Mouse (Mus musculus) kidney, embryonic 14.5 days (tissue): ENCODE measurements around the gene Negr1. TPM values are rescaled to one million over a fixed set of nuclear protein-coding genes. Genes with fewer than 3 reads are reported as not detected.

ENCODE experiments used
- ATAC-seq: fragments of 200-750 bp; cut with Nextera tagmentation; 2 replicates; pipeline ENCODE4 v1.8.0; 2017; ENCODE audit warnings: moderate number of reproducible peaks, mild to moderate bottlenecking, moderate TSS enrichment, moderate library complexity; ENCODE audit not compliant: low FRiP score, low TSS enrichment
- H3K27ac ChIP-seq: fragments of 300-500 bp; sonication (generic); 2 replicates; pipeline ENCODE4 v1.5.1; 2014; ENCODE audit warnings: low read depth, mild to moderate bottlenecking, low read length, moderate library complexity, mixed read lengths
- H3K27me3 ChIP-seq: fragments of 300-500 bp; sonication (generic); 2 replicates; pipeline ENCODE4 v1.6.1; 2014; ENCODE audit warnings: mild to moderate bottlenecking, low read length; ENCODE audit not compliant: control insufficient read depth, insufficient read depth
- H3K36me3 ChIP-seq: fragments of 300-500 bp; sonication (generic); 2 replicates; pipeline ENCODE4 v1.6.1; 2014; ENCODE audit warnings: low read length, mixed read lengths; ENCODE audit not compliant: control insufficient read depth, insufficient read depth
- H3K4me1 ChIP-seq: fragments of 300-500 bp; sonication (generic); 2 replicates; pipeline ENCODE4 v1.6.1; 2014; ENCODE audit warnings: low read length, mixed read lengths; ENCODE audit not compliant: control insufficient read depth, insufficient read depth
- H3K4me2 ChIP-seq: fragments of 300-500 bp; sonication (generic); replicated peaks from 2 replicates; pipeline ENCODE4 v1.6.1; 2014; ENCODE audit warnings: low read depth, mild to moderate bottlenecking, low read length
- H3K4me3 ChIP-seq: fragments of 300-500 bp; sonication (generic); 2 replicates; pipeline ENCODE4 v1.5.1; 2014; ENCODE audit warnings: mild to moderate bottlenecking, low read length
- H3K9ac ChIP-seq: fragments of 300-500 bp; sonication (generic); 2 replicates; pipeline ENCODE4 v1.6.1; 2014; ENCODE audit warnings: low read depth, mild to moderate bottlenecking, low read length, moderate library complexity
- H3K9me3 ChIP-seq: fragments of 300-500 bp; sonication (generic); 2 replicates; pipeline ENCODE4 v1.6.1; 2016; ENCODE audit warnings: low read length; ENCODE audit not compliant: control insufficient read depth
- WGBS: fragments of 180-500 bp; shearing (Covaris S2); extraction: QIAGEN DNeasy Blood & Tissue Kit; methylation state at CpG from one replicate; pipeline ENCODE4 v1.1.7; 2014; 5-methylcytosine and 5-hydroxymethylcytosine counted together
- polyA plus RNA-seq: library from polyadenylated mRNA; unstranded; fragments of >200 nt; fragmentation: Nextera tagmentation; extraction: Ambion mirVana; gene quantifications from 2 replicates; pipeline ENCODE4 v1.2.1, GENCODE M21; 2014

Negr1 gene
- 12.2 and 12.4 TPM in 2 replicates for polyA plus RNA-seq

DNA sequence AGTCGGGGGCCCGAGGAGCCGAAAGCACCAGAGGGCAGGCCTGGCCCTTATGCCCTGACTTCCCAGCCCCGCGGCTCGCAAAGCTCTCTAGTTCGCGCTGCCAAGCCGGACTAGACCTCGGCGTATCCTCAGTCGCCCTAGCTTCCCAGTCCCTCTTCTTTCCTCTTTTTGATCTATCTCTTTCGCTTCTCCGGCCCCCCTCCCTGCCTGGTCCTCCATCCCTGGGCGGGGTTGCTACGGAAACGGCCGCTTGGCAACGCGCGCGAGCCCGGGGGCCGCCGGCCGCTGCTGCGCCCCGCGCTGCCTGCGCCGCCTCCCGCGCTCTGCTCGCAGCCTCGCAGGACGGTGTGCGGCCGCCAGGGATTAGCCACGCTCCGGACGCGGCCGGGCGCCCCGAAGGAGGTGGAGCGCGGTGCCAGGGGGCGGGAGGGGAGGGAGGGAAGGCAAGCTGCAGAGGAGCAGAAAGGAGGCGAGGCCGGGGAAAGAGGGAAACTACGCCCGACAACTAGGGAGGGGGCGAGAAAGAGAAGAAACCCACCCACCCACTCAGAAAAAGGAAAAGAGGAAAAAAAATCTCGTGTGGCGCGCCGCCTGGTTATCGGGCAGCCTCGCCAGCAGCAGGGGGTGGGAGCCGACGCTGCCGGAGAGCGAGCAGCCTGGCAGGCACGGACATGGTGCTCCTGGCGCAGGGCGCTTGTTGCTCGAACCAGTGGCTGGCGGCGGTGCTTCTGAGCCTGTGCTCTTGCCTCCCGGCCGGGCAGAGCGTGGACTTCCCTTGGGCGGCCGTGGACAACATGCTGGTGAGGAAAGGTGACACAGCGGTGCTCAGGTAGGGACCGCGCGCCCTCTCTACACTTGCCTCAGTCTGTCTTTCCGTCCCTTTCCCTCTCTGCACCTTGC is at the start of gene Negr1:
Gene Negr1, plus strand, starts transcription at position 271 of the 900 bp plus-strand sequence.
- peak within 1 kb of the TSS; percentile 73 for H3K27ac ChIP-seq
- H3K9ac ChIP-seq = peak within 1 kb of the TSS; percentile 60
- peaks cover 20% of the 10 kb centered on the region for H3K27me3 ChIP-seq

DNA sequence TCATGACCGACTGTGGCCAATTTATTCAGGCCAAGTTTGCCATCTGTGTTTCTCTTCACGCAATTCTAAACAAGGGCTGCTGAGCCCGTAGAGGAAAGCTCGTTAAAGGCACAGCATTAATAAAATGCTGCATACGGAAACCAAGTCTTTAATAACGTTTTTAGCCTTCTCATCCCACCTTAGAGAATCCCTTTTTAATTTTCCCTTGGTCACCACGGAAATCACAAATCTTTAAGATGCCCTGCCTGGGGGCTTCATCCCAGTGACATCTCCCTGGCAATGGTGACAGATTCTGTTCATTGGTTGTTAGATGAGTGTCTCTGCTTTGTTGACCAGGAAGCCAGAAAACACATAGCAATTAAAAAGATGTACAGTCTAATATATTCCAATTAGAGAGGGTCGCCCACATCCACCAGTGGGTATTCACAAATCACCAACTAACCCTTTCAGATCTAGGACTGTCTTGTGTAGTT is 35.1 kb upstream of the Negr1 start:
- Histone ChIP-seq H3K4me2 (no peak overlapping the region), H3K9ac (no peak overlapping the region), H3K27ac (no peak overlapping the region), H3K36me3 (no peaks in the 10 kb centered on the region), H3K27me3 (no peaks in the 10 kb centered on the region), H3K9me3 (no peaks in the 10 kb centered on the region), H3K4me3 (no peak overlapping the region), H3K4me1 (no peaks in the 10 kb centered on the region)
- ATAC-seq = no peak
- WGBS = 83% methylated on average over 8 of the region's 8 CpGs

More for the DNA sequence above, at the start of gene Negr1:
- ATAC-seq = peak; percentile 86
- no peaks in the 10 kb centered on the region for H3K36me3 ChIP-seq
- H3K9me3 ChIP-seq = no peaks in the 10 kb centered on the region
- under 1% methylated on average over 76 of the region's 79 CpGs for WGBS
- peak within 1 kb of the TSS; percentile 64 for H3K4me3 ChIP-seq
- H3K4me1 ChIP-seq = peaks cover 9% of the 10 kb centered on the region; the same call in 1 of the 2 replicates
- H3K4me2 ChIP-seq = peak within 1 kb of the TSS; percentile 91

GRCm38 (mm10) chr3:156527231-156527995 is 34.2 kb upstream of the Negr1 start:
- no peak for ATAC-seq
- no peaks in the 10 kb centered on the region for H3K36me3 ChIP-seq
- no peak overlapping the region for H3K4me3 ChIP-seq
- no peaks in the 10 kb centered on the region for H3K9me3 ChIP-seq
- no peaks in the 10 kb centered on the region for H3K4me1 ChIP-seq
- no peak overlapping the region for H3K4me2 ChIP-seq
- WGBS = 67% methylated on average over 2 of the region's 2 CpGs
- no peaks in the 10 kb centered on the region for H3K27me3 ChIP-seq
- H3K9ac ChIP-seq = no peak overlapping the region
- H3K27ac ChIP-seq = no peak overlapping the region

DNA sequence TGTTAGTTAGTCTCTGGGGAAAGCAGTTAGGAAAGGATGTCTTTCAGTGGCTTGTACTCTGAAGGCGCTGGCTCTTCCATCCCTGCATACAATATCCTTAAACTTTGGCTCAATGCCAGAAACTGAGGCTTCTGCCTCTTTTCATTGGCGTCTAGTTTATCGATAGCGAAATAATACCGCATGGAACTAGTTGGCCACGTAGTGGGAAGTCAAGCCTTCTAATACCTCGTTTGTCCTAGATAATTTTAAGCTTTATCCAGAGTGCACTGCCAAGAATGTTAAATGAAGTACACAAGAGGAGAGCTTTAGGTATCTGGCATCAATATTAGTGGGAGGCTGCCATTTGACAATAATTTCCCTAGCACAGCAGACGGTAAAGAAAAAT is 2.2 kb upstream of the Negr1 start:
- Histone ChIP-seq H3K27ac (no peak overlapping the region), H3K4me3 (no peak overlapping the region; the same call in 1 of the 2 replicates), H3K27me3 (peaks cover 20% of the 10 kb centered on the region), H3K9ac (no peak overlapping the region), H3K36me3 (no peaks in the 10 kb centered on the region), H3K4me1 (peaks cover 9% of the 10 kb centered on the region; the same call in 1 of the 2 replicates), H3K9me3 (no peaks in the 10 kb centered on the region), H3K4me2 (peak overlapping the region; percentile 91)
- 34% methylated on average over 8 of the region's 8 CpGs for WGBS
- ATAC-seq = no peak

- Histone ChIP-seq H3K4me2 (peak overlapping the region; percentile 91), H3K9me3 (no peaks in the 10 kb centered on the region), H3K4me1 (peaks cover 9% of the 10 kb centered on the region; the same call in 1 of the 2 replicates), H3K27ac (no peak overlapping the region), H3K9ac (peak overlapping the region; percentile 48; the same call in 1 of the 2 replicates), H3K36me3 (no peaks in the 10 kb centered on the region), H3K27me3 (peaks cover 20% of the 10 kb centered on the region), H3K4me3 (peak overlapping the region; percentile 64)
- ATAC-seq = no peak
- 5% methylated on average over 19 of the region's 19 CpGs for WGBS
Observed at GRCm38 (mm10) chr3:156559826-156560471, 1.6 kb upstream of the Negr1 start.

GRCm38 (mm10) chr3:156560766-156561165 is 828 bp upstream of the Negr1 start:
- H3K4me2 ChIP-seq = peak overlapping the region; percentile 91
- peak overlapping the region; percentile 48 for H3K9ac ChIP-seq
- peak overlapping the region; percentile 73; the same call in 1 of the 2 replicates for H3K27ac ChIP-seq
- no peaks in the 10 kb centered on the region for H3K36me3 ChIP-seq
- H3K4me1 ChIP-seq = peaks cover 9% of the 10 kb centered on the region; the same call in 1 of the 2 replicates
- peaks cover 20% of the 10 kb centered on the region for H3K27me3 ChIP-seq
- H3K9me3 ChIP-seq = no peaks in the 10 kb centered on the region
- under 1% methylated on average over 27 of the region's 27 CpGs for WGBS
- ATAC-seq = peak; percentile 90
- peak overlapping the region; percentile 64 for H3K4me3 ChIP-seq

DNA sequence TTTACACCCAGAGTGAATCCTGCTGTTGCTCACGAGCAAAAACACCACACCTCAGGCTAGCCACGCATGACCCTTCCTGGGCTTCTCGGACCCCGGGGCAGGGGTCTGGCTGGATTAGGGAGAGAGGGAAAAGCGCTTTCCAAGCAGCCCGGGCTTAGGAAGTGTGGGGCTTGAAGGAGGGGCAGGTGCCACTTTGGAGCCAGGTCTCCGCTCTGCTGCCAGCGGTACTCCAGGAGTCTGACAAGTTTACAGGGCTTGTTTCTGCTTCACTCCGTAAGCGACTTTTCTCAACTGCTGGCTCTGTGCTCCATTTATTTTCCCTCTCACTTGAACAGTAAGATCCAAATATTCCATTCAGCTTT is 811 bp downstream of the Negr1 start:
- peak overlapping the region; percentile 60; the same call in 1 of the 2 replicates for H3K9ac ChIP-seq
- peak overlapping the region; percentile 91 for H3K4me2 ChIP-seq
- no peak for ATAC-seq
- H3K27ac ChIP-seq = no peak overlapping the region
- WGBS = 3% methylated on average over 9 of the region's 10 CpGs
- peaks cover 9% of the 10 kb centered on the region; the same call in 1 of the 2 replicates for H3K4me1 ChIP-seq
- no peaks in the 10 kb centered on the region for H3K36me3 ChIP-seq
- peaks cover 19% of the 10 kb centered on the region for H3K27me3 ChIP-seq
- H3K9me3 ChIP-seq = no peaks in the 10 kb centered on the region
- H3K4me3 ChIP-seq = peak overlapping the region; percentile 64

GRCm38 (mm10) chr3:156562796-156563195 is 1.2 kb downstream of the Negr1 start:
- Histone ChIP-seq H3K9me3 (no peaks in the 10 kb centered on the region), H3K27ac (no peak overlapping the region), H3K36me3 (no peaks in the 10 kb centered on the region), H3K27me3 (peaks cover 15% of the 10 kb centered on the region), H3K4me1 (peaks cover 9% of the 10 kb centered on the region; the same call in 1 of the 2 replicates), H3K4me2 (peak overlapping the region; percentile 91), H3K9ac (peak overlapping the region; percentile 60; the same call in 1 of the 2 replicates), H3K4me3 (peak overlapping the region; percentile 64)
- WGBS = 8% methylated on average over 2 of the region's 2 CpGs
- peak; percentile 26; the same call in 1 of the 2 replicates for ATAC-seq
